Mouse (Mus musculus) cerebellum, adult 18-20 months (tissue): ENCODE results near the gene Brms1l.

ENCODE experiments used
- DNase-seq, 2 experiments: peaks; one replicate each; pipeline ENCODE4 v3.0.0; 2021

The Brms1l gene

DNA sequence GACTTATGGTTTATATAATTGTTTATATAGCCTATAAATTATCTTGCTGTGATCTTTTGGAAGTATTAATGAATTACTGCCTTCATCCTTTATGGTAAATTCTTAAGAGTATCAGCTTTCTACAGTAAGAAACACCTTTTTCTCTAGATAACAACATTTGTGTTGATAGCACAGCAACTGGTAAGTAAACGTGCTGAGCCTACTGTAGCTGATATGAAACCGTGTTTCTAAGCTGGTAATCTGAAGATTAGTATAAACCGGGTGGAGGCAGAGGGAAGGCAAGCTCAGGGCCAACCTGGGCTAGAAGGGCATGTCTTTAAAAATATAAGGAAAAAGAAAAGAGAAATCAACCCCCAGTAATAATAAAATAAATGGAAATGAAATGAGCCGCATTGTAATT lies 31.6 kb downstream of the Brms1l start:
- no peak for DNase-seq

DNA sequence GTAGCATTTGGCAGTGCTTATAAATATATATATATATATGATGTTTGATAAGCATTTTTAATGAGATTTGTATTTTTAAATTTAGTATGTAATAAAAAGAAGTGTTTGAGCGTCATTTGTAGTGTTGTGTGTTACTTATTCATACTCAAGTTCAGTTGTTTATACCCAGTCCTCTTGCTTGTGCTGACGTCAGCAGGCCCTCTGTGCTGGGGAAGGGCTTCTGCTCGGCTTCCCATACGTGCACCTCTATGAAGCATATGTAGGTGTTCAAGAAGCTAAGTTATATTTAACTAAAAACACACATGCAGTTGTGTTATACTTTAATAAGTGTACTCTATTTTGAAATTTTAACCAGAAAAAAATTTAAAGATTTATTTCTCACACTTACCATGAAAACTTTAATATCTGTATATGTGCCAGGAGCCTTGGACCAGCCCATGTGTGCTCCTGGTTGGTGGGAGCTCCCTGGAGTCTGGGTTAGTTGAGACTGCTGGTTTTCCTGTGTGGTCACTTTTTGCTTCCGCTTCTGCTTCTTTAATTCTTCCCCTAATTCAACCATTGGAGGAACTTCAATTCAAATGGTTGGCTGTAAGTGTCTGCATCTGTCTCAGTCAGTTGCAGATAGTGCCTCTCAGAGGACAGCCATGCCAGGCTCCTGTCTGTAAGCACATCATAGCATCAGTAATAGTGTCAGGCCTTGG lies 33.6 kb downstream of the Brms1l start:
- no peak for DNase-seq

GRCm38 (mm10) chr12:55885449-55885848 lies 49.3 kb downstream of the Brms1l start:
- no peak for DNase-seq

DNA sequence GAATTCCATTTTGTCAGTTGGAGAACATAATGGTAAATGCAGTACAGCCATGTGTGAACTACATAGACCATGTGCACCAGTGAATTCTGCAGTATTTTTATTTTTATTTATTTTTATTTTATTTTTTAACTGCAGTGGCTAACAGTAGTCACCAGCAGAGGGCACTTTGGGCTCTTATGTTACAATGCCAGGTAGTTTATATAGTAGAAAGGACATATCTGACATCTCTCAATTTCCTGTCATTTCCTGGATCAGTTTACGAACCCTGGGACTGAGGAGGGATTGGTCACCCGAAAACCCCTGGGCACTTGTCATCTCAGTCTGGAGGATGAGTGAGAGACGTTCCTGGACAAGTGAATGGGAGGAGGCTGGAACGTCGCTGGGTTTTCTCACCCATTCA lies 52.4 kb downstream of the Brms1l start:
- DNase-seq, result no peak

DNA sequence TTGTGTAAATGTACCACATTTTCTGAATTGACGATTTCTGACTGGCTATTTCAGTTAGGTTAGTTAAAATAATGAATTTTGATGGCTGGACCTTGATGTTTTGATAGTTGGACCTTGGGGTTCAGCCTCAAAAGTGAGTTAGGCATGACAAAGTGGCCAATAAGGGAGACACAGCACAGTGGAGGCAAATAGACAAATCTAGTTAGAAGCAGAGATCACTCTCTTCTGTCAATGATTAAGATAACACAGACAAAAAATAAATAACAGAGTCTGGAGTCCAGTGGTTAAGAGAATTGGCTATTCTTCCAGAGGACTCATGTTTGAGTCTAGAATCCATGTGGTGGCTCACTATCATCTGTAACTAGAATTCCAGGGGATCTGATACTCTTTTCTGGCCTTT lies 68.7 kb downstream of the Brms1l start:
- no peak for DNase-seq

GRCm38 (mm10) chr12:55912138-55912537 lies 76.0 kb downstream of the Brms1l start:
- no peak for DNase-seq

- DNase-seq, result no peak
Observed at GRCm38 (mm10) chr12:55913201-55913600, 77.1 kb downstream of the Brms1l start.

DNA sequence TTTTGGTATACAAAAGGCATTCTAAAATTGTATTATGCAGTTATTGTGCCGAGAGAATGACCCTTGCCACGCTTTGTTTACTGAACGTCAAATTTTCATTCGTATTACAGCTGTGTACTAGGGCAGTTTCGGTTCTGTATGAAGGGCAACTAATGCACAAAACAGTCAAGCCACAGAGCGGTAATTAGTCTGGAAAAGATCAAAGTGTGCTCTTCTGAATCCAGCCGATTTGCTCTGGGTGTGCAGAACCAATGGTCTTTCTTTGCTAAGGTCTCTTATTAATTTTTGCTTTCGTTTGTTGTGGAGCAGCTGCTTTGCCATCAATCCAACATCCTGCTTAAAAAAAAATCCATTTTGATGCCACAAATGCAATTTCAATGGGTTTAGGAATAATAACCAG lies 80.1 kb downstream of the Brms1l start:
- DNase-seq, result no peak

DNA sequence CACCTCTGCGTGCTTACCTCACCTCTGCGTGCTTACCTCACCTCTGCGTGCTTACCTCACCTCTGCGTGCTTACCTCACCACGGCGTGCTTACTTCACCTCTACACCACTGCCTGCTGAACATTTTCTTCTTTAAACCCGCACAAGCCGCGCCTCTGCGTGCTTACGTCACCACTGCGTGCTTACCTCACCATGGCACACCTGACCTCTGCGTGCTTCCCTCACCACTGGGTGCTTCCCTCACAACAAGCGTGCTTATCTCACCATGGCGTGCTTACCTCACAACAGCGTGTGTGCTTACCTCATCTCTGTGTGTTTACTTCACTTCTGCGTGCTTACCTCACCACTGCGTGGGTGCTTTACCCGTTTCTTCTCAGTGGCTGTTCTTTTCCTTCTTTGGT lies 80.9 kb downstream of the Brms1l start:
- no peak for DNase-seq
